Comparison of ENCODE assay signal across 8 mouse cellular contexts in the genomic region with DNA sequence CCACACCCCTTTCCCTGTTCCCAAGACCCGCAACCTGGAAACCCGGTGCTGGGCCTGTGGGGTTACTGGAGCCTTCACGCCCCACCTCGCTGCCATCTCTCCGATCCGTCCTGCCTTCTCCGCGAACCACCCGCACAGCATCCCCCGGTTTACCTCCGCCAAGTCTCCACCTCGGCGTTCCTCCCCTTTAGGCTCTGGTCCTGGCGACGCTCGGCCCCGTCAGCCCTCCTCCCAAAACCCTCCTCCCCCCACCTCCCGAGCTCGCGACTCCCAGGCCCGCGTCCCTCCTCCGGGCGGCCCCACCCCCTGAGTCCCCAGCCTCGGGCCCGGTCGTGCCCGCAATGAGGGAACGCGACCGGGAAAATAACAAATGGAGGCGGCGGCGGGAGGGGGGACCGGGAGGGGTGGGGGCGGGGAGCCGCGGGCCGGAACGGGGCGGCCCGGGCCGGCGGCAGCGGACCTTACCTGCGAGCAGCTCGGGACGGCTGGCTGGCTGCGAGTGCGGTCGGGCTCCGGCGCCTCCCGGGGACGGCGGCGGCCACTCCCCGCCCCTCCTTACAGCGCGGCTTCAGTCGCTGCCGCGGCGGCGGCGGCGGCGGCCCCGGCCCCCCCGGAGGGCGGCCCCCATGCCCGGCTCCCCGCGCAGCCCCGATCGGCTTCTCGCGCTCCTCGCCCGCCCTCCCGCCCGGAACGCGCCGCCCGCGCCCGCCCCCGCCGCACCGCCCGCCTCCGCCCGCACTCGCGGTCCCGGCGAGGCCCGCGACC. TPM values are rescaled to one million over a fixed set of nuclear protein-coding genes. Genes with fewer than 3 reads are reported as not detected.
DNase-seq lines count a peak whose midpoint lies in the region; ATAC-seq and TF ChIP-seq lines count a peak whose summit lies in the region.

A gene (minus strand): TSS at position 191 of the 765 bp plus-strand sequence.
A gene (minus strand): TSS at position 694 of the 765 bp plus-strand sequence.

- H3K4me3 ChIP-seq in forebrain, postnatal 0 days (ENCODE audit: low read depth, low read length) = peak within 1 kb of the TSS; percentile 98
- peak within 1 kb of the TSS; percentile 91 for H3K4me3 ChIP-seq in hindbrain, embryonic 12.5 days
- peak within 1 kb of the TSS; percentile 77 for H3K4me3 ChIP-seq in limb, embryonic 14.5 days (replicated peaks; ENCODE audit: low read length)
- peak within 1 kb of the TSS; percentile 84 for H3K4me3 ChIP-seq in midbrain, embryonic 13.5 days (replicated peaks)

- peak; percentile 55 for ATAC-seq in forebrain, postnatal 0 days
- ATAC-seq in hindbrain, embryonic 12.5 days (ENCODE audit: low FRiP score) = peak; percentile 53
- peak; percentile 66 for ATAC-seq in limb, embryonic 14.5 days (ENCODE audit: low FRiP score, low read depth)
- peak; percentile 68 for ATAC-seq in midbrain, embryonic 13.5 days

- H3K4me1 ChIP-seq in forebrain, postnatal 0 days (ENCODE audit: insufficient read depth) = peaks cover 13% of the 10 kb centered on the region
- peaks cover 42% of the 10 kb centered on the region for H3K4me1 ChIP-seq in hindbrain, embryonic 12.5 days
- peaks cover 36% of the 10 kb centered on the region for H3K4me1 ChIP-seq in limb, embryonic 14.5 days (ENCODE audit: control insufficient read depth, insufficient read depth, low read length)
- peaks cover 55% of the 10 kb centered on the region for H3K4me1 ChIP-seq in midbrain, embryonic 13.5 days (replicated peaks)

- H3K9ac ChIP-seq in forebrain, postnatal 0 days = peak within 1 kb of the TSS; percentile 93
- peak within 1 kb of the TSS; percentile 98 for H3K9ac ChIP-seq in hindbrain, embryonic 12.5 days
- H3K9ac ChIP-seq in limb, embryonic 14.5 days (ENCODE audit: low read depth, low read length, severe bottlenecking) = peak within 1 kb of the TSS; percentile 93
- H3K9ac ChIP-seq in midbrain, embryonic 13.5 days (replicated peaks) = peak within 1 kb of the TSS; percentile 95

- no peak for TF ChIP-seq POLR2A in limb, embryonic 14.5 days (IDR thresholded peaks at IDR 0.05; ENCODE audit: borderline replicate concordance, extremely low read depth, insufficient read depth, insufficient read length)

- no peak for TF ChIP-seq CTCF in forebrain, postnatal 0 days (IDR thresholded peaks at IDR 0.05; ENCODE audit: low read depth)

- H3K27me3 ChIP-seq in forebrain, postnatal 0 days (ENCODE audit: insufficient read depth, low read length) = no peaks in the 10 kb centered on the region
- H3K27me3 ChIP-seq in hindbrain, embryonic 12.5 days = no peaks in the 10 kb centered on the region
- H3K27me3 ChIP-seq in limb, embryonic 14.5 days (ENCODE audit: control insufficient read depth, insufficient read depth, low read length) = no peaks in the 10 kb centered on the region
- no peaks in the 10 kb centered on the region for H3K27me3 ChIP-seq in midbrain, embryonic 13.5 days

- H3K9me3 ChIP-seq in forebrain, postnatal 0 days (ENCODE audit: low read length) = no peaks in the 10 kb centered on the region
- no peaks in the 10 kb centered on the region for H3K9me3 ChIP-seq in hindbrain, embryonic 12.5 days (replicated peaks)
- no peaks in the 10 kb centered on the region for H3K9me3 ChIP-seq in limb, embryonic 14.5 days (ENCODE audit: control insufficient read depth, low read length)
- H3K9me3 ChIP-seq in midbrain, embryonic 13.5 days = no peaks in the 10 kb centered on the region

- under 1% methylated on average over 79 of the region's 100 CpGs for WGBS in forebrain, postnatal 0 days
- WGBS in hindbrain, embryonic 12.5 days = 2% methylated on average over 53 of the region's 100 CpGs
- under 1% methylated on average over 29 of the region's 100 CpGs for WGBS in limb, embryonic 14.5 days
- under 1% methylated on average over 51 of the region's 100 CpGs for WGBS in midbrain, embryonic 13.5 days

- DNase-seq in thymus, postnatal 14 days = peak; percentile 57
- no peak for DNase-seq in thymus, postnatal 10 days (ENCODE audit: low spot score in 2 of 2)
- DNase-seq in cerebellum, adult 11 months = peak; percentile 66
- peak; percentile 70 for DNase-seq in forebrain, postnatal 0 days
- peak; percentile 61 for DNase-seq in limb, embryonic 14.5 days (ENCODE audit: low spot score)
- DNase-seq in urinary bladder, postnatal 14 days (ENCODE audit: low spot score) = peak; percentile 81

- H3K27ac ChIP-seq in forebrain, postnatal 0 days (ENCODE audit: low read depth, low read length) = peak within 1 kb of the TSS; percentile 97
- peak within 1 kb of the TSS; percentile 98 for H3K27ac ChIP-seq in hindbrain, embryonic 12.5 days
- H3K27ac ChIP-seq in limb, embryonic 14.5 days (replicated peaks; ENCODE audit: low read depth, low read length) = peak within 1 kb of the TSS; percentile 98
- H3K27ac ChIP-seq in midbrain, embryonic 13.5 days = peak within 1 kb of the TSS; percentile 98

- peak within 1 kb of the TSS; percentile 62 for H3K4me2 ChIP-seq in forebrain, postnatal 0 days (ENCODE audit: low read depth)
- H3K4me2 ChIP-seq in hindbrain, embryonic 12.5 days (replicated peaks) = peak within 1 kb of the TSS; percentile 73
- H3K4me2 ChIP-seq in limb, embryonic 14.5 days (replicated peaks; ENCODE audit: low read depth, low read length, severe bottlenecking) = peak within 1 kb of the TSS; percentile 72
- peak within 1 kb of the TSS; percentile 79 for H3K4me2 ChIP-seq in midbrain, embryonic 13.5 days (replicated peaks)

- no peaks in the 10 kb centered on the region; the same call in 1 of the 2 replicates for H3K36me3 ChIP-seq in forebrain, postnatal 0 days (ENCODE audit: insufficient read depth)
- 0 out of 2 replicates have a peak, but pooled peaks cover 3% of the 10 kb centered on the region for H3K36me3 ChIP-seq in hindbrain, embryonic 12.5 days
- peaks cover 11% of the 10 kb centered on the region; the same call in 1 of the 2 replicates for H3K36me3 ChIP-seq in limb, embryonic 14.5 days (ENCODE audit: control insufficient read depth, insufficient read depth, low read length)
- no peaks in the 10 kb centered on the region; the same call in 1 of the 2 replicates for H3K36me3 ChIP-seq in midbrain, embryonic 13.5 days

RNA-seq across cellular contexts. Expression of the first gene that starts in this region (rescaled TPM):
- total RNA-seq in forebrain, postnatal 0 days (2014; rRNA removed) = not detected in 2 replicates
- polyA plus RNA-seq in forebrain, postnatal 0 days (2015; fragmentation: Nextera tagmentation; extraction: Ambion mirVana) = 0.11 TPM in 1 of 2 replicates, not detected in the other
- polyA plus RNA-seq in hindbrain, embryonic 12.5 days (2016; fragmentation: Nextera tagmentation; extraction: Ambion mirVana) = not detected in 2 replicates
- not detected in 2 replicates for polyA plus RNA-seq in limb, embryonic 14.5 days (2012; rRNA removed)
- polyA plus RNA-seq in limb, embryonic 14.5 days (2014; fragmentation: Nextera tagmentation; extraction: Ambion mirVana) = not detected in 2 replicates
- polyA plus RNA-seq in midbrain, embryonic 13.5 days (2015; fragmentation: Nextera tagmentation; extraction: Ambion mirVana) = not detected in 2 replicates

RNA-seq across cellular contexts. Expression of the second gene that starts in this region (rescaled TPM):
- total RNA-seq in forebrain, postnatal 0 days (2014; rRNA removed) = 15.0 and 16.7 TPM in 2 replicates
- 19.3 and 24.2 TPM in 2 replicates for polyA plus RNA-seq in forebrain, postnatal 0 days (2015; fragmentation: Nextera tagmentation; extraction: Ambion mirVana)
- 20.3 and 20.6 TPM in 2 replicates for polyA plus RNA-seq in hindbrain, embryonic 12.5 days (2016; fragmentation: Nextera tagmentation; extraction: Ambion mirVana)
- 102 and 141 TPM in 2 replicates for polyA plus RNA-seq in limb, embryonic 14.5 days (2012; rRNA removed)
- 14.6 and 19.4 TPM in 2 replicates for polyA plus RNA-seq in limb, embryonic 14.5 days (2014; fragmentation: Nextera tagmentation; extraction: Ambion mirVana)
- polyA plus RNA-seq in midbrain, embryonic 13.5 days (2015; fragmentation: Nextera tagmentation; extraction: Ambion mirVana) = 21.5 and 25.4 TPM in 2 replicates

Comparison
In these comparisons a context has a peak if more than half of its experiments do, and no peak if none do; other contexts are left out.
1. DNase-seq: peak in thymus, postnatal 14 days (single experiment), cerebellum, adult 11 months (single experiment), forebrain, postnatal 0 days (single experiment), limb, embryonic 14.5 days (single experiment) and urinary bladder, postnatal 14 days (single experiment); none in thymus, postnatal 10 days (0 of 2).
2. Peak in every context shown above with its lines, with median percentiles within 50 percentile points of each other: ATAC-seq, H3K27ac ChIP-seq, H3K4me2 ChIP-seq, H3K4me3 ChIP-seq and H3K9ac ChIP-seq.